Mouse (Mus musculus) adrenal gland, adult 18-20 months (tissue): ENCODE data around the gene Arhgap44. TPM values are rescaled to one million over a fixed set of nuclear protein-coding genes. Genes with fewer than 3 reads are reported as not detected.

Experiments
- DNase-seq, 2 experiments: peaks; one replicate each; pipeline ENCODE4 v3.0.0; 2021 to 2022; ENCODE audit warnings: low spot score in 2 of 2
- long read RNA-seq, 2 experiments: library from polyadenylated mRNA; stranded (forward); transcript quantifications; one replicate each; pipeline ENCODE4 v2.0.0; 2021
- total RNA-seq, 2 experiments: library from RNA; stranded (reverse); gene quantifications; 1 replicate in 1 of 2; 2 replicates in 1 of 2; pipeline ENCODE4 v1.2.3; 2021

Arhgap44 gene
- total RNA-seq = 10 to 100 TPM in 1 of 2 experiments, 1 to 10 TPM in 1; 8.5 to 11.1 TPM
- long read RNA-seq, experiment 1, full-length matches to known transcripts = 4 of 6 reads
- long read RNA-seq, experiment 1, partial matches to known transcripts = 1 of 6 reads
- long read RNA-seq, experiment 1, other reads (novel, unspliced or antisense) = 1 of 6 reads
- long read RNA-seq, experiment 2, full-length matches to known transcripts = 1 of 1 reads
- long read RNA-seq, experiment 2, partial matches to known transcripts = 0 of 1 reads
- long read RNA-seq, experiment 2, other reads (novel, unspliced or antisense) = 0 of 1 reads

- DNase-seq = peak; percentile 63 to 64
Observed at GRCm38 (mm10) chr11:65162767-65163120, at the start of gene Arhgap44. Arhgap44 (minus strand) TSS chr11:65162961.

GRCm38 (mm10) chr11:65211701-65212100, 48.9 kb upstream of the Arhgap44 start:
- DNase-seq = no peak

GRCm38 (mm10) chr11:65209441-65209840, 46.7 kb upstream of the Arhgap44 start:
- DNase-seq = no peak

GRCm38 (mm10) chr11:65205306-65205705, 42.5 kb upstream of the Arhgap44 start:
- DNase-seq = no peak

GRCm38 (mm10) chr11:65204651-65205050, 41.9 kb upstream of the Arhgap44 start:
- DNase-seq = no peak

GRCm38 (mm10) chr11:65203020-65203419, 40.3 kb upstream of the Arhgap44 start:
- no peak for DNase-seq

GRCm38 (mm10) chr11:65202236-65202635, 39.5 kb upstream of the Arhgap44 start:
- no peak for DNase-seq

GRCm38 (mm10) chr11:65198026-65198425, 35.3 kb upstream of the Arhgap44 start:
- no peak for DNase-seq

- DNase-seq = peak; percentile 66 to 71
Observed at GRCm38 (mm10) chr11:65197280-65197679, 34.5 kb upstream of the Arhgap44 start.

GRCm38 (mm10) chr11:65186974-65187373, 24.2 kb upstream of the Arhgap44 start:
- DNase-seq = no peak

GRCm38 (mm10) chr11:65185114-65185513, 22.4 kb upstream of the Arhgap44 start:
- DNase-seq = no peak

- no peak for DNase-seq
Observed at GRCm38 (mm10) chr11:65170121-65170750, 7.5 kb upstream of the Arhgap44 start.

- DNase-seq = peak in 1 of 2 experiments; percentile 8
Observed at GRCm38 (mm10) chr11:65161881-65162766, 637 bp downstream of the Arhgap44 start.

GRCm38 (mm10) chr11:65160991-65161880, 1.5 kb downstream of the Arhgap44 start:
- no peak for DNase-seq

GRCm38 (mm10) chr11:65159791-65160190, 3.0 kb downstream of the Arhgap44 start, which contains the start of gene 1700086D15Rik:
1700086D15Rik (minus strand) TSS chr11:65159891.
- DNase-seq = no peak

GRCm38 (mm10) chr11:65158658-65158990, 4.1 kb downstream of the Arhgap44 start:
- DNase-seq = no peak

- DNase-seq = no peak
Observed at GRCm38 (mm10) chr11:65157966-65158657, 4.6 kb downstream of the Arhgap44 start.

- no peak for DNase-seq
Observed at GRCm38 (mm10) chr11:65153006-65153405, 9.8 kb downstream of the Arhgap44 start.

- no peak for DNase-seq
Observed at GRCm38 (mm10) chr11:65148441-65148840, 14.3 kb downstream of the Arhgap44 start.

- DNase-seq = no peak
Observed at GRCm38 (mm10) chr11:65142838-65143417, 19.8 kb downstream of the Arhgap44 start.
